Mouse (Mus musculus): ENCODE measurements at regions not wholly inside any gene's neighbourhood (a gene's known extent, or its start where the extent isn't known, plus 50 kb on each side); places are given as distances from the start of the nearest gene placed in this dataset.

DNA sequence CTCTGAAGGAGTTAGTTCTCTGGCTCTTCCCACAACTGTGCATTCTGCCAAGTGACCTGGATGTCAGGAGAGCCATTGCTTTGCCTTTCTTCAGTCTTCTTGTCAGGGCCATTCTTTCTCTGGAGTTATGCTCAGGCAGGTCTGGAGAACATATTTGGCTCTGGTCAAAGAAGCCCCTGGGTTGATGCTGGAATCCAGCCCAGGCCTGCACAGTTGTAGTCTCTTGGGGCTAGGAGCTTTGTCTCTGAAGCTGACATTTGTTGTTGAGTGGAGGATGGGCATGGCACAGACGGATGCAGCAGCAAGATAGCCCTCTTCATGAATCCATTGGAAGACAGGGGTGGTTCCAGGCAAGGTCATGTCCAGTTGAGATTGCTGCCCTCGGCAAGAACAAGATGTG, 411.4 kb upstream of the Mki67 start:
- H3K9ac ChIP-seq (ENCODE audit: low read depth, low read length) = no peak overlapping the region
- intact Hi-C loops (cut with DNase I) = no loop called here
- H3K27me3 ChIP-seq (ENCODE audit: control insufficient read depth, insufficient read depth, low read length) = no peaks in the 10 kb centered on the region
- no peak for TF ChIP-seq EP300 (IDR thresholded peaks at IDR 0.05; ENCODE audit: insufficient read depth, low read depth, low read length)
- no peak for TF ChIP-seq CTCF (IDR thresholded peaks at IDR 0.05)
- no peak for TF ChIP-seq POLR2A (IDR thresholded peaks at IDR 0.05; ENCODE audit: insufficient read depth, low read depth, low read length)
- peaks cover 3% of the 10 kb centered on the region; the same call in 1 of the 2 replicates for H3K4me1 ChIP-seq (ENCODE audit: control insufficient read depth, insufficient read depth, low read length)
- no peaks in the 10 kb centered on the region for H3K79me2 ChIP-seq (replicated peaks; ENCODE audit: control insufficient read depth, insufficient read depth, low read length)
- no peak for DNase-seq
- no peak overlapping the region for H3K27ac ChIP-seq
- H3K4me3 ChIP-seq = no peak overlapping the region
- H3K36me3 ChIP-seq (ENCODE audit: control insufficient read depth, insufficient read depth, low read length) = no peaks in the 10 kb centered on the region
- 45% methylated on average over 2 of the region's 2 CpGs for WGBS

DNA sequence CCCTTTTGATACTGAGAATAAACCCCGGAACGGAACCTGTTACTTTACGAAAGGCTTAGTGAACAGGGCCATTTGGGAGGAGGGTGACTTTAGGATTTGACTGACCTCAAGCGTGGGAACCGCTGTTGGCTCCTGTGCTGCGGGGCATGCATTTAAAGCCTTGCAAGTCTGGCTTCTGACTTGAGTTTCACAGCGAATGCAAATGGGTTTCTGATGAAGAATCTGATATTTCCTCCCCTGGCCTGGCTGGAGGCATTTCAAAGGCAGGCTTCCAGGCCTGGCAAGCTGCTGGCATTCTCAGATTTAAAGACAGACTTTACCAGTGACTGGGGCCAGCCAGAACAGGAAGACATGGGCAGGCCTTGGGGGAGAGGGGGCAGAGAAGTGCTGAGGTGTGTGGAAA, 413.6 kb upstream of the Mki67 start:
- WGBS = 52% methylated on average over 7 of the region's 7 CpGs
- Histone ChIP-seq H3K4me3 (no peak overlapping the region), H3K27ac (no peak overlapping the region), H3K9ac (ENCODE audit: low read depth, low read length) (no peak overlapping the region), H3K4me1 (ENCODE audit: control insufficient read depth, insufficient read depth, low read length) (peaks cover 3% of the 10 kb centered on the region; the same call in 1 of the 2 replicates), H3K27me3 (ENCODE audit: control insufficient read depth, insufficient read depth, low read length) (no peaks in the 10 kb centered on the region), H3K79me2 (replicated peaks; ENCODE audit: control insufficient read depth, insufficient read depth, low read length) (no peaks in the 10 kb centered on the region), H3K36me3 (ENCODE audit: control insufficient read depth, insufficient read depth, low read length) (no peaks in the 10 kb centered on the region)
- TF ChIP-seq CTCF (IDR thresholded peaks at IDR 0.05) = no peak
- no peak for TF ChIP-seq POLR2A (IDR thresholded peaks at IDR 0.05; ENCODE audit: insufficient read depth, low read depth, low read length)
- TF ChIP-seq EP300 (IDR thresholded peaks at IDR 0.05; ENCODE audit: insufficient read depth, low read depth, low read length) = no peak
- intact Hi-C loops (cut with DNase I) = loop anchor here (5.0 kb wide), 1 partner anchor 67 kb away; no protein-coding TSS in a partner anchor
- DNase-seq = no peak

DNA sequence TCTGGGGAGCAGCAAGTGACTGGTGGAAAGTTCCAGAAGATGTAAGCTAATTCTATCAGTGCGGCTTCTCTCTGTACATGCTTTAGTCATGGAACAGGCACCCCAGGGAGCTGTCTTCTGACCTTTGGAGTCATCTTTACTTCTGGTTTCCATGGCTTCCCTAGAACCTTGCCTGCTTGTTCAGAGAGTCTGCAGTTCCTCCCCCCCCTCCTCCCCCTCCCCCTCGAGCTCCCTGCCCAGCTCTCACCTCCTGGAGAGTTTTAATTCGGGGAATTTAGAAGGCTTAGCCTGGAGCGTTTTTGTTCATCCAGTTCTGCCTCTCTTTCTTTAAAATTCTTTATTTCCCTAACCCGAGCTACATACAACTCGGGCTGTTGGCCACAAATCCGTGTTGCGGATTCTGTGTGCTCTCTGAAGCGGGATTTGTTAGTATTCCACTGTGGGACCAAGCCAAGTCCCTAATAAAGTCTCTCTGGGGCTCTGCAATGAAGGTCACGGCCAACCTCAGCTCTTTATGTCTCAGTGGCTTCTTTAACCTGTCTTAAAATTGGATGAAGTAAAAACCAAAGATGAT, 414.6 kb upstream of the Mki67 start:
- Histone ChIP-seq H3K4me3 (no peak overlapping the region), H3K4me1 (ENCODE audit: control insufficient read depth, insufficient read depth, low read length) (peaks cover 3% of the 10 kb centered on the region; the same call in 1 of the 2 replicates), H3K9ac (ENCODE audit: low read depth, low read length) (no peak overlapping the region), H3K36me3 (ENCODE audit: control insufficient read depth, insufficient read depth, low read length) (no peaks in the 10 kb centered on the region), H3K79me2 (replicated peaks; ENCODE audit: control insufficient read depth, insufficient read depth, low read length) (no peaks in the 10 kb centered on the region), H3K27me3 (ENCODE audit: control insufficient read depth, insufficient read depth, low read length) (no peaks in the 10 kb centered on the region), H3K27ac (no peak overlapping the region)
- DNase-seq = no peak
- 65% methylated on average over 10 of the region's 10 CpGs for whole genome bisulfite sequencing
- intact Hi-C loops (cut with DNase I) = loop anchor here (5.0 kb wide), 1 partner anchor 68 kb away; no protein-coding TSS in a partner anchor
- TF ChIP-seq POLR2A (IDR thresholded peaks at IDR 0.05; ENCODE audit: insufficient read depth, low read depth, low read length) = no peak
- no peak for TF ChIP-seq EP300 (IDR thresholded peaks at IDR 0.05; ENCODE audit: insufficient read depth, low read depth, low read length)
- TF ChIP-seq CTCF (IDR thresholded peaks at IDR 0.05) = no peak

GRCm38 (mm10) chr7:136132976-136133375, 416.8 kb upstream of the Mki67 start:
- Histone ChIP-seq H3K27ac (no peak overlapping the region), H3K4me3 (no peak overlapping the region), H3K79me2 (replicated peaks; ENCODE audit: control insufficient read depth, insufficient read depth, low read length) (no peaks in the 10 kb centered on the region), H3K27me3 (ENCODE audit: control insufficient read depth, insufficient read depth, low read length) (no peaks in the 10 kb centered on the region), H3K4me1 (ENCODE audit: control insufficient read depth, insufficient read depth, low read length) (no peaks in the 10 kb centered on the region; the same call in 1 of the 2 replicates), H3K9ac (ENCODE audit: low read depth, low read length) (no peak overlapping the region), H3K36me3 (ENCODE audit: control insufficient read depth, insufficient read depth, low read length) (no peaks in the 10 kb centered on the region)
- intact Hi-C loops (cut with DNase I) = loop anchor here (5.0 kb wide), 1 partner anchor 71 kb away; no protein-coding TSS in a partner anchor
- TF ChIP-seq CTCF (IDR thresholded peaks at IDR 0.05) = no peak
- no peak for TF ChIP-seq POLR2A (IDR thresholded peaks at IDR 0.05; ENCODE audit: insufficient read depth, low read depth, low read length)
- TF ChIP-seq EP300 (IDR thresholded peaks at IDR 0.05; ENCODE audit: insufficient read depth, low read depth, low read length) = no peak
- DNase-seq = no peak
- 70% methylated on average over 2 of the region's 2 CpGs for WGBS

DNA sequence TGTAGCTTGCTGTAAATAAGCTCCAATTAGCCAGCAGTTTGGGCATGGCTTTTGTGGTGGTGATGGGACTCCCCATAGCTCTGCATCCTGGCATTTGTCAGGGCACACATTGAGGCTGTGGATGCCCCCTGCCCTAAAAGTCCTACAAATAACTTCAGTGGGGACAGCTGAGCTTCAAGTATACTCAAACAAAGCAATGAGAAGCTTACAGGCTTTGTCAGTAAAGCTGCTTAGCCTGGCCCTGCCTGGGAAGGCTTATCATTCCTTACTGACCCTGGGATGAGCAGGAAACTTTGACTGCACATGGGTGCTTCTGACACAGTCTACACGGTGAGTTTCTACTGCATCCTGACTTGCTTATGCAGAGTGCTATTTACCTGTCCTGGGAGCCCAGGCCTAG, 420.5 kb upstream of the Mki67 start:
- no peak overlapping the region for H3K27ac ChIP-seq
- H3K36me3 ChIP-seq (ENCODE audit: control insufficient read depth, insufficient read depth, low read length) = no peaks in the 10 kb centered on the region
- H3K4me1 ChIP-seq (ENCODE audit: control insufficient read depth, insufficient read depth, low read length) = no peaks in the 10 kb centered on the region
- TF ChIP-seq CTCF (IDR thresholded peaks at IDR 0.05) (no peak), EP300 (IDR thresholded peaks at IDR 0.05; ENCODE audit: insufficient read depth, low read depth, low read length) (no peak), POLR2A (IDR thresholded peaks at IDR 0.05; ENCODE audit: insufficient read depth, low read depth, low read length) (no peak)
- DNase-seq = no peak
- WGBS = 60% methylated on average over 1 of the region's 1 CpGs
- H3K4me3 ChIP-seq = no peak overlapping the region
- no peaks in the 10 kb centered on the region for H3K79me2 ChIP-seq (replicated peaks; ENCODE audit: control insufficient read depth, insufficient read depth, low read length)
- no peaks in the 10 kb centered on the region for H3K27me3 ChIP-seq (ENCODE audit: control insufficient read depth, insufficient read depth, low read length)
- no peak overlapping the region for H3K9ac ChIP-seq (ENCODE audit: low read depth, low read length)
- intact Hi-C loops (cut with DNase I) = no loop called here

- no peak overlapping the region for H3K27ac ChIP-seq
- WGBS = 86% methylated on average over 2 of the region's 2 CpGs
- intact Hi-C loops (cut with DNase I) = no loop called here
Measured at GRCm38 (mm10) chr7:136137341-136137740, 421.2 kb upstream of the Mki67 start.

More at GRCm38 (mm10) chr7:136137341-136137740, 421.2 kb upstream of the Mki67 start:
- no peaks in the 10 kb centered on the region for H3K79me2 ChIP-seq (replicated peaks; ENCODE audit: control insufficient read depth, insufficient read depth, low read length)
- H3K27me3 ChIP-seq (ENCODE audit: control insufficient read depth, insufficient read depth, low read length) = no peaks in the 10 kb centered on the region
- H3K4me1 ChIP-seq (ENCODE audit: control insufficient read depth, insufficient read depth, low read length) = no peaks in the 10 kb centered on the region
- TF ChIP-seq POLR2A (IDR thresholded peaks at IDR 0.05; ENCODE audit: insufficient read depth, low read depth, low read length) (no peak), CTCF (IDR thresholded peaks at IDR 0.05) (no peak), EP300 (IDR thresholded peaks at IDR 0.05; ENCODE audit: insufficient read depth, low read depth, low read length) (no peak)
- DNase-seq = no peak
- no peaks in the 10 kb centered on the region for H3K36me3 ChIP-seq (ENCODE audit: control insufficient read depth, insufficient read depth, low read length)
- H3K4me3 ChIP-seq = no peak overlapping the region
- H3K9ac ChIP-seq (ENCODE audit: low read depth, low read length) = no peak overlapping the region
